Mouse (Mus musculus) liver, embryonic 14.5 days (tissue): ENCODE measurements around the gene Arap1. TPM values are rescaled to one million over a fixed set of nuclear protein-coding genes. Genes with fewer than 3 reads are reported as not detected.
A peak's percentile ranks its signal among the peaks of the same experiment; 100 is the strongest.

Experiments
- ATAC-seq: fragments of 200-750 bp; cut with Nextera tagmentation; 2 replicates; pipeline ENCODE4 v1.8.0; 2017; ENCODE audit warnings: moderate number of reproducible peaks, mild to moderate bottlenecking, moderate library complexity; ENCODE audit not compliant: insufficient read depth
- DNase-seq, 3 experiments: peaks; one replicate each; pipeline ENCODE4 v3.0.0-alpha.2; 2012 to 2013; ENCODE audit warnings: low read depth in 3 of 3, low spot score in 3 of 3
- H3K27ac ChIP-seq: fragments of 300-500 bp; sonication (generic); 2 replicates; pipeline ENCODE4 v1.5.1; 2014; ENCODE audit warnings: moderate library complexity, mild to moderate bottlenecking, control low read depth, inconsistent platforms
- H3K27me3 ChIP-seq: fragments of 300-500 bp; sonication (generic); 2 replicates; pipeline ENCODE4 v1.6.1; 2014; ENCODE audit warnings: mild to moderate bottlenecking, low read length, moderate library complexity; ENCODE audit not compliant: control insufficient read depth, insufficient read depth
- H3K36me3 ChIP-seq: fragments of 300-500 bp; sonication (generic); replicated peaks from 2 replicates; pipeline ENCODE4 v1.6.1; 2014; ENCODE audit warnings: low read depth; ENCODE audit not compliant: control insufficient read depth, insufficient read depth
- H3K4me1 ChIP-seq, 2 experiments: fragments of 200-500 bp in 1 of 2; fragments of 300-500 bp in 1 of 2; sonication (generic) in 1 of 2; replicated peaks; 2 replicates each; pipeline ENCODE4 v1.6.1; 2012 to 2014; ENCODE audit warnings: antibody characterized with exemption in 1 of 2, inconsistent platforms in 1 of 2, low read length in 1 of 2; ENCODE audit not compliant: control insufficient read depth in 2 of 2, insufficient read depth in 2 of 2
- H3K4me2 ChIP-seq: fragments of 300-500 bp; sonication (generic); 2 replicates; pipeline ENCODE4 v1.6.1; 2014; ENCODE audit warnings: low read depth, mild to moderate bottlenecking, control low read depth, moderate library complexity
- H3K4me3 ChIP-seq, 2 experiments: fragments of 200-500 bp in 1 of 2; fragments of 300-500 bp in 1 of 2; sonication (generic) in 1 of 2; 2 replicates each; pipeline ENCODE4 v1.5.1; 2012 to 2014; ENCODE audit warnings: low read depth in 2 of 2, low read length in 2 of 2, mild to moderate bottlenecking in 2 of 2, control low read depth in 1 of 2, inconsistent platforms in 1 of 2, moderate library complexity in 1 of 2; ENCODE audit not compliant: insufficient read depth in 1 of 2
- H3K9ac ChIP-seq: fragments of 300-500 bp; sonication (generic); replicated peaks from 2 replicates; pipeline ENCODE4 v1.6.1; 2014; ENCODE audit warnings: mild to moderate bottlenecking, control low read depth, moderate library complexity
- H3K9me3 ChIP-seq: fragments of 300-500 bp; sonication (generic); 2 replicates; pipeline ENCODE4 v1.6.1; 2016; ENCODE audit warnings: low read length, mixed read lengths; ENCODE audit not compliant: control insufficient read depth
- CTCF ChIP-seq: IDR thresholded peaks from 2 replicates; pipeline ENCODE4 v1.5.1; 2016; ENCODE audit warnings: antibody characterized with exemption, low read depth, control low read depth
- EP300 ChIP-seq: IDR thresholded peaks from 2 replicates; pipeline ENCODE4 v1.6.1; 2016; ENCODE audit warnings: antibody characterized with exemption, low read depth
- WGBS: fragments of 180-500 bp; shearing (Covaris S2); extraction: QIAGEN DNeasy Blood & Tissue Kit; methylation state at CpG from one replicate; pipeline ENCODE4 v1.1.7; 2014; ENCODE audit not compliant: insufficient replicate concordance; 5-methylcytosine and 5-hydroxymethylcytosine counted together
- polyA plus RNA-seq, 2 experiments: library from polyadenylated mRNA; depleted of rRNA in 1 of 2; stranded (reverse) in 1 of 2; unstranded in 1 of 2; fragments of >200 nt; fragmentation: Nextera tagmentation in 1 of 2; extraction: Ambion mirVana in 1 of 2; gene quantifications; 2 replicates each; pipeline versions ENCODE4 v1.2.1 to v1.2.3; 2012 to 2014

Gene Arap1
- polyA plus RNA-seq, 2 experiments: 13.7 to 13.9 TPM

GRCm38 (mm10) chr7:101314396-101314795 is 33.5 kb upstream of the Arap1 start:
- no peak for ATAC-seq
- Histone ChIP-seq H3K27ac (no peak overlapping the region), H3K4me2 (no peak overlapping the region), H3K27me3 (no peaks in the 10 kb centered on the region), H3K9ac (no peak overlapping the region), H3K4me1 (peaks cover 43 to 69% of the 10 kb centered on the region in 2 experiments), H3K4me3 (no peak overlapping the region), H3K36me3 (no peaks in the 10 kb centered on the region), H3K9me3 (no peaks in the 10 kb centered on the region)
- TF ChIP-seq CTCF (no peak), EP300 (no peak)
- 65% methylated on average over 5 of the region's 5 CpGs for WGBS
- no peak for DNase-seq

GRCm38 (mm10) chr7:101315699-101316098 is 32.2 kb upstream of the Arap1 start:
- H3K36me3 ChIP-seq: no peaks in the 10 kb centered on the region
- peak overlapping the region; percentile 45 for H3K4me2 ChIP-seq
- no peak overlapping the region for H3K4me3 ChIP-seq
- TF ChIP-seq CTCF (no peak), EP300 (no peak)
- peak overlapping the region; percentile 84 for H3K27ac ChIP-seq
- DNase-seq (no peak), ATAC-seq (peak; percentile 64)
- no peaks in the 10 kb centered on the region for H3K27me3 ChIP-seq
- peaks cover 49 to 76% of the 10 kb centered on the region in 2 experiments for H3K4me1 ChIP-seq
- no peaks in the 10 kb centered on the region for H3K9me3 ChIP-seq
- H3K9ac ChIP-seq: peak overlapping the region; percentile 34

- no peak overlapping the region for H3K4me3 ChIP-seq
- no peak for TF ChIP-seq CTCF
- peak; percentile 76 for TF ChIP-seq EP300
- peak; percentile 48 for ATAC-seq
- WGBS: 7% methylated on average over 6 of the region's 6 CpGs
- DNase-seq: peak in 2 of 3 experiments; percentile 61 to 66
- no peaks in the 10 kb centered on the region for H3K9me3 ChIP-seq
- H3K36me3 ChIP-seq: no peaks in the 10 kb centered on the region
- peak overlapping the region; percentile 24 for H3K9ac ChIP-seq
- H3K27ac ChIP-seq: peak overlapping the region; percentile 84
- no peaks in the 10 kb centered on the region for H3K27me3 ChIP-seq
- peak overlapping the region; percentile 28 for H3K4me2 ChIP-seq
- H3K4me1 ChIP-seq: peaks cover 49 to 70% of the 10 kb centered on the region in 2 experiments
Observed at GRCm38 (mm10) chr7:101316591-101317001, 31.3 kb upstream of the Arap1 start.

- ATAC-seq (no peak), DNase-seq (no peak)
- Histone ChIP-seq H3K4me1 (peaks cover 49 to 68% of the 10 kb centered on the region in 2 experiments), H3K4me2 (peak within 1 kb of the TSS; percentile 45), H3K9ac (peak within 1 kb of the TSS; percentile 24), H3K27ac (peak within 1 kb of the TSS; percentile 84), H3K9me3 (no peaks in the 10 kb centered on the region), H3K36me3 (no peaks in the 10 kb centered on the region), H3K4me3 (no peak within 1 kb of the TSS), H3K27me3 (no peaks in the 10 kb centered on the region)
- WGBS: 38% methylated on average over 3 of the region's 3 CpGs
- no peak for TF ChIP-seq EP300
- TF ChIP-seq CTCF: no peak
Observed at GRCm38 (mm10) chr7:101317014-101317413, 30.9 kb upstream of the Arap1 start, which contains the start of gene Stard10. Stard10 (plus strand) TSS chr7:101317086.

- WGBS: 15% methylated on average over 4 of the region's 4 CpGs
- DNase-seq (peak in 1 of 3 experiments; percentile 51), ATAC-seq (peak; percentile 47)
- H3K36me3 ChIP-seq: no peaks in the 10 kb centered on the region
- H3K27ac ChIP-seq: peak overlapping the region; percentile 59
- peaks cover 50 to 80% of the 10 kb centered on the region in 2 experiments for H3K4me1 ChIP-seq
- no peaks in the 10 kb centered on the region for H3K27me3 ChIP-seq
- no peak for TF ChIP-seq CTCF
- peak; percentile 89 for TF ChIP-seq EP300
- H3K4me2 ChIP-seq: peak overlapping the region; percentile 2
- H3K9ac ChIP-seq: peak overlapping the region; percentile 0; the same call in 1 of the 2 replicates
- H3K9me3 ChIP-seq: no peaks in the 10 kb centered on the region
- H3K4me3 ChIP-seq: no peak overlapping the region
Observed at GRCm38 (mm10) chr7:101318848-101319247, 29.0 kb upstream of the Arap1 start.
